Mouse (Mus musculus): ENCODE results near the gene Nupl2.

DNA sequence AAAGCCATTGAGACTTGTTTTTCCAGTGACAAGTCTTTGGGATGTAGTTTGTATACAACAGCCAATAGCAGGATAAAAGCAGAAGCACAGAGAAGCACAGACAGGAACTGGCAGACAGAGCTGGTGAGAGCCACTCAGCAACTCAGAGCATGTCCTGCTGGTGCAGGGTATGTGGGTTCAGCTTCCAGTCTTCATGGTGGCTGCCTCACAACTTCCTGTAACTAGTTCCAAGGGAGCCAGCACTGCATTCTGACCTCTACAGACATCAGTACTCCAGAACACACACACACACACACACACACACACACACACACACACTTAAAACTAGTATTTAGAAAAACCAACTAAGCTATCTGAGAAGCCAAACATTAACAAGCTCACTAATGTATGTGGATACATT is 7.3 kb downstream of the Nupl2 start:
- TF ChIP-seq NRF1 (IDR thresholded peaks at IDR 0.05; ENCODE audit: low read depth, low read length) (no peak), POLR2A (IDR thresholded peaks at IDR 0.05; ENCODE audit: low read depth, low read length) (no peak), SMC3 (IDR thresholded peaks at IDR 0.05; ENCODE audit: low read depth, low read length) (no peak), E2F4 (IDR thresholded peaks at IDR 0.05; ENCODE audit: insufficient replicate concordance, low read depth, low read length) (no peak), MXI1 (IDR thresholded peaks at IDR 0.05; ENCODE audit: low read depth, low read length) (no peak), PAX5 (IDR thresholded peaks at IDR 0.05; ENCODE audit: low read length) (no peak), JUN (IDR thresholded peaks at IDR 0.05; ENCODE audit: insufficient read depth, low read depth, low read length) (no peak), ZNF384 (IDR thresholded peaks at IDR 0.05; ENCODE audit: low read depth, low read length) (no peak), ELF1 (IDR thresholded peaks at IDR 0.05; ENCODE audit: low read depth, low read length) (no peak), TCF12 (IDR thresholded peaks at IDR 0.05; ENCODE audit: low read depth, low read length) (no peak), CTCF (conservative IDR thresholded peaks at IDR 0.05 in 1 of 2, IDR thresholded peaks at IDR 0.05 in 1 of 2; ENCODE audit: low read depth in 2 of 2, low read length in 2 of 2) (no peak), GABPA (IDR thresholded peaks at IDR 0.05; ENCODE audit: insufficient replicate concordance, low read depth, low read length) (no peak), EP300 (IDR thresholded peaks at IDR 0.05; ENCODE audit: low read length) (no peak), ZMIZ1 (IDR thresholded peaks at IDR 0.05; ENCODE audit: low read depth, low read length) (no peak)

All from CH12.LX (cell line).